Mouse (Mus musculus) cerebellum, adult 9-11 months (tissue): Measurements from ENCODE around the gene Nudt13.

Experiments
- DNase-seq: peaks from one replicate; pipeline ENCODE4 v3.0.0; 2022

Nudt13 gene

DNA sequence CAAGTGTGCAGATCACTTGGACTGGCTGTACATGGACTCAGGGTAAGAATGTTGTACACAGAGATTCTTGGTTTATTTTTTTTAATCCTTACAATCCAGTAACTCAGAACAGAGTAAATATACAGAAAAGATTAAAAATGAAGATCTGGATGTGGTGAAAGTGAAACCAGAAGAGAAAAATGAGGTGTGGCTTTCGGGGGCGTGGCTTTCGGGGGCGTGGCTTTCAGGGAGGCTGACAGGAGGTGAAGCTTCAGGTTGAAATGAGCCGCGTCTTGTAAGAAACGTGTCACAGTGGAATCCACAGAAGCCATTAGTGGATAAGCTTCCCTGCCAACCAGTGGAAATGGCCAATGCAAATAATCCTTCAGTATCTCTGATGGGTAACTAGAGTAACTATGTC, 46.4 kb downstream of the Nudt13 start:
- DNase-seq: no peak

DNA sequence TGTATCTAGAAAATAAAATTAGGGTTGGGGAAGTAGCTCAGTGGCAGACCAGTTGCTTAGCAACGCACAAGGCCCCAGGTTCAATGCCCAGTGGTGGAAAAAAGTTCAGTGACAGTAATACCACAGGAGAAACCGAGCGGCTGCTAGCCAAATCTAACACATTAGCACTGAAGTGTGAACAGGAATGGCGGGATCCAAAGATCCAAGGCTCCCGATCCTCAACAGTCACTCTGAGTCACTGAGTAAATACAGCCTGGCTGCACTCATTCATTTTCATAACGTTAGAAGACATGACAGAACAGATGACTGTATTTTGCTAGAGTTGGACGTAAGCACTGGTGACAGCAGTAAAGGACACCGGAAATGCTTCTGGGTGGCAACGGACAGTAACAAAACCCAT, 51.4 kb downstream of the Nudt13 start:
- DNase-seq: no peak

GRCm38 (mm10) chr14:20347441-20347990, 53.0 kb downstream of the Nudt13 start:
- DNase-seq: no peak

GRCm38 (mm10) chr14:20347991-20348541, 53.6 kb downstream of the Nudt13 start, which contains the start of the genes Ecd and Fam149b:
Ecd (minus strand) TSS chr14:20348121.
Fam149b (plus strand) TSS chr14:20348162.
- DNase-seq: peak; percentile 90

DNA sequence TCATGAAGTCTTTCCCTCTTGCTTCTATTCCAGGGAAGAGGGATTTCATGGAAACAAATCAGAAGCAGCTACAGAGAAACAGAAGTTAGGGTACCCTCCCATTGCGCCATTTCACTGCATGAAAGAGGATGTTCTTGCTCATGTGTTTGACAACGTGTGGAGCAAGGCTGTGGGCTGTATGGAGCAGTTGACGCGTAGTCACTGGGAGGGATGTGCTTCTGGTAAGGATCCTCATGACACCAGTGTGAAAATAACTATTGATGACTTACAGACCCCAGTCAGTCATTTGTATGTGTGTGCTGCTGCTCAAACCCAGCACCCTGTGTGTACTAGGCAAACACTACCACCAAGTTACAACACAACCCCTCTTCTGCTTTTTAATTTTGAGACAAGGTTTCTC, 68.7 kb downstream of the Nudt13 start:
- DNase-seq: no peak
